Mouse (Mus musculus) left cerebral cortex, adult 9 months (tissue): ENCODE measurements at regions not wholly inside any gene's neighbourhood (a gene's known extent, or its start where the extent isn't known, plus 50 kb on each side); places are given as distances from the start of the nearest gene placed in this dataset.

ENCODE experiments used
- DNase-seq, 2 experiments: peaks; one replicate each; pipeline ENCODE4 v3.0.0; 2022; ENCODE audit warnings: low spot score in 2 of 2

DNA sequence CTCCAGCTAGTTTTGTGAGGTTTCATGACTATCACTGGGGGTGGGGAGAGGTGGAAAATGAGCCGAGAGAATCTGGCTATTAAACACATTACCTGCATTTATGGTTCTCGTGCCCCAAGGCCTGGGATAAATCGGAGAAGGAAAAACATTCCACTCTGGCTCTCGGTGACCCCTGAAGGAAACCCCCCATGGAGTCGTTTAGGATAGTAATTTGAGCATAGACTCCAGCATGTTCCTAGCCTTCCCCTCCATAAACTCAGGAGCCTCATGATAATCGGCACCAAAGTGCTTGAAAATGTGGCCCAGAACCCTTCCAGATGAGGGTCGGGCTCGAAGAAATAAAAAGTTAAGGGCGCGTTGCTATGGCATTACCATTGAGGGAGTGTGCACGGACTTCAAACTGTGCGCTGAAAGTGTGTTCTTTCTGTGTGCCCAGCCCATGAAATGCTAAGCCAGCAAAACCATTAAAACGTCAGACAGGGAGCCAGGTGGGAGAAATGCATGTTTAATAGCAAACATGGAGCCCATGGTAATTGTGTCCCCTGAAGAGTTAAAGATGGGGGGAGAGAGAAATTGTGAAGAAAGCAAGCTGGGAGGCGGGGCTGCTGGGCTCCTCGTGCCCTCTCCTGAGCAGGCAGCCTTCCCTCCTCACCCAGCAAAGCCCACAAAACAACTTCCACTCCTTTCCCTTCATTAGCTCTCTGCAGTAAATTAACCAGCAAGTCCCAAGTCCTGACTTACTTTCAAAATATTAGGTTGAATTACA is 64.1 kb upstream of the Sall1 start:
- no peak for DNase-seq

DNA sequence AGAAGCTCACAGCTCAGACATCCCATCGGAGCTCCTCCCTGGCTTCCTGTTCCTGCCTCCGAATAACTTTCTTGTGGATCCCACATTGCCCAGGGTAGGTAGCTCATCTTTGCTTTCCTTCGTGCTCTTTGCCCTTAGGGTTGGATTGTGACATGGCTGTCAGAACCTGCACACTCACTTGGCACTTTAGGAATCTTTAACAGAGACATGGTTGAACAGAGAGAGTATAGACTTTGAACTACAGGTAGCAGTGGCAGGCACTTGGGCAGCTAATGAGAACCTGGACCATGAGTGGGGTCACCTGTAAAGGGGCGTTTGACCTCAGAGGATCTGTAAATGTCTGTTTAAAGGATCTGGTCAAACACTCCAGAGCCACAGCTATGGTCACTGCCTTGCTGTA is 62.4 kb upstream of the Sall1 start:
- DNase-seq, result no peak

DNA sequence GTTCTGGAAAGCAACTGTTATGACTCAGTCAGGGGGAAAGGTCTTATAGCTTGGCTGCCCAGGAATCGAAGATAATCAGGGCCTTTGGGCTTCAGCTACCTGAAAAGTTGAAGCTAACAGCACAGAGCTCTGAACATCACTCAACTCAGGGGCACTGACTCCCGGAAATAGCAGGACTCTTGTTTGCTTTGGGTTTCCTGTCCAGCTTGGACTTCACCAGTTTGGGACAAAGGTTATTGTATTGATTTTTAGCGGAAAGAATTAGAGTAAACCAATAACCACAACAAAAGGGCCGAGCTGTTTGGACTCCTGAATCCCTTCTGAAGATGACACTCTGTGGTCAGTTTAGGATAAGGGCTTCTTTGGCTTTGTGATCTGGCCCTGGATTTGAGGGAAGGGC is 53.4 kb upstream of the Sall1 start:
- DNase-seq, result no peak
